Mouse (Mus musculus) ZHBTc4 (cell line): Measurements from ENCODE around the gene Cep89.

ENCODE experiments used
- DNase-seq: peaks from one replicate; pipeline ENCODE4 v3.0.0-alpha.2; 2011; ENCODE audit warnings: low read depth, low spot score

Cep89 gene

GRCm38 (mm10) chr7:35382706-35383353 lies 14.0 kb upstream of the Cep89 start:
- peak; percentile 90 for DNase-seq

GRCm38 (mm10) chr7:35386525-35386952 lies 10.3 kb upstream of the Cep89 start:
- peak; percentile 77 for DNase-seq

- peak; percentile 83 for DNase-seq
Observed at GRCm38 (mm10) chr7:35388694-35389093, 8.1 kb upstream of the Cep89 start.

- DNase-seq = peak; percentile 75
Observed at GRCm38 (mm10) chr7:35392935-35393334, 3.9 kb upstream of the Cep89 start.

DNA sequence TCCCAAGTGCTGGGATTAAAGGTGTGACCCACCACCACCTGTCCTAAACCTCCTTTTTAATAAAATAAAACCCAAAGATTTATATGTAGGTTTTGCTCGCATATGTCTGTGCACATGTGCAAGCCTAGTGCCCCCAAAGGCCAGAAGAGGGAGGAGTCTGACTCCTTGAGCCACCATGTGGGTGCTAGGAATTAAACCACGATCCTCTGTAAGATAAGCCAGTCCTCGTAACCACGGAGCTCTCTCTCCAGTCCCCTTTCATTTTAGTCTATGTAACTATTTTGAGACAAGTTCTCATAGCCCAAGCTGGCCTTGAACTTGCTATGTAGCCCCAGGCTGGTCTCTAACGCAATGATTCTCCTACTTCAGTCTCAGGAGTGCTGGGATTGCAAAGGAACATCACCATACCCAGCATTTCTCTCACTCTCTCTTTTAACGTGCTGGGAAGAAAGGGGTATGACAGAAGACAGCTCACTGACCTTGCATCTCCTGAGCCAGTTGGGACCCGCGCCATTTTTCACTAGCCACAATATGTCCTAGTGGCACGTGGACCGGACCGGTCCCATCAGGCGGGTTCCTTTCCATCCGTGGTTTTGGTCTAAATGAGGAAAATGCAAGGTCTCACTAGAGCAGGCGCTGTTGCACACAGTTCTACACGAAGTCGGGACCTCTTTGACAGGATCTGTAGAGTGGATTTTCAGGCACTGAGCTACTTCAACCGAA lies 940 bp upstream of the Cep89 start:
- DNase-seq = peak; percentile 26

- DNase-seq = peak; percentile 91
Observed at GRCm38 (mm10) chr7:35401169-35401568, 4.3 kb downstream of the Cep89 start.

- no peak for DNase-seq
Observed at GRCm38 (mm10) chr7:35415226-35415625, 18.4 kb downstream of the Cep89 start.

- DNase-seq = no peak
Observed at GRCm38 (mm10) chr7:35415801-35416653, 19.2 kb downstream of the Cep89 start.

DNA sequence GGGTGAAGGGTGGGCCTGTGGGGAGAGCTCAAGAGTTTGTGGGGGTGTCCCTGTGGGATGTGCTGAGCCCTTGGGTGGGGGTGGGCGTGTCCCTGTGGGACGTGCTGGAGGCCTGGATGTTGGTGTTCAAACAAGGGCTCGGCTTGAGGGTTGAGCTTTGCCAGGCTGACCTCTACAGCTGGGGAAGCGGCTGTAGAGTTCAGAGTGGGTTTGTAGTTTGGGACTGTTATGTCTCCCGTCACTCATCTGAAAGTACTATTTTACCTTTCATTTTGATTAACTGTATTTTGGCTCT lies 19.8 kb downstream of the Cep89 start:
- DNase-seq = no peak

DNA sequence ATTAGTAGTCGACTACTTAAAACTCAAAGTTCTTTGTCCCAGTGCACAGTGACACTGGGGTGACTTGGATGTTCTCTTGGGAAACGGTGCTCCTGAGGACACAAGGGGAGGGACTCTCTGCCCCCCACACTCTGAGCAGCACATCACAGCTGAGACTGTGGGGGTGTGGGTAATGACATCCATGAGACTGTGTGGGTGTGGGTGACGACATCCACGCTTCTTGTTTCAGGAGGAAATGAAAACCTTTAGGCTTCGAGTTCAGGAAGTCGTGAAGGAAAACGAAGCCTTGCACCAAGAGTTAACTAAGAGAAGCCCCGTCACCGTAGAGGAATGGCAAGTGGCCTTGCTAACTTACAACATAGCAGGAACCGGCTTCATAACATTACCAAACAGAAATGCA lies 26.2 kb downstream of the Cep89 start:
- no peak for DNase-seq

- DNase-seq = no peak
Observed at GRCm38 (mm10) chr7:35428146-35428545, 31.3 kb downstream of the Cep89 start.

GRCm38 (mm10) chr7:35435266-35435665 lies 38.4 kb downstream of the Cep89 start:
- DNase-seq = peak; percentile 67

GRCm38 (mm10) chr7:35447501-35447900 lies 50.7 kb downstream of the Cep89 start:
- peak; percentile 69 for DNase-seq

DNA sequence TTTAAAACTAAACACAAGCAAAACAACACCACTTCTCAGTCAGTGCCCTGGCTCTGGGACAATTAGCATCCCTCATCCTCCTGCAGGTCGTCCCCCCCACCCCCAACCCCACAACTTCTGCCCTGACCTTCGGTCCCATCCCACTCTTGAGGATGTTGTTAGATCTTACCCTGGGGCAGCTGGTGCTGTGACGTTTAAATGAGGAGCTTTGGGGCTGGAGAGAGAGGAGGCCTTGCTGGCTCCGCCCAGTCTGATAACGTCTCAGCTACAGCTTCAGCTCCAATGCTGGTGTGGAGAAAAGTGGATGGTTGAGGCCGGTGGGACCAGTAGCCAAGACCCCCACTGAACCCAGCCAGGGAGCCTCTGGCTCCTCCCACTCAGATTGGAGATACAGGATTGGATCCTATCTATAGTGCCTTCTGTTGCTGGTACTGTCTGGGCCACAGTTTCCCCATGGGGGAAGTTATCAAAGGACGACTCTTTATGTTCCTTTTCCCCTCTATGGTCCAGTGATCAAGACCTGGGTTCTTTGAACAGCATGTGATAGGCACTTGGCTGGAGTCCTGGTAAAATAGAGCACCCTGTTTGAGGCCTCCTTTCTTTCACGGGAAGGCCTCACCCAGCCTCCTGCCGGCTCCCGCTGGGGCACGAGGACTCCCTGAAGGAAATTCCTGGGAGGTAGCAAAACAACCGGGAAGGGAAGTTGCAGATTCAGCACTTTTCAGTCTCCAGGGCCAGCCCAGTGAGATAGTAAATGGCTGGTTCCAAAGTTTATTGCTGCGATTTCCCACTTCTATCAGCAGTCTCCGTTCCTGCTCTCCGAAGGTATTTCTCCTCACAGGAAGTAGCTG lies 51.4 kb downstream of the Cep89 start, which contains the start of gene Slc7a9:
TSS of gene Slc7a9 (plus strand) at position 801 of the 851 bp plus-strand sequence.
- peak; percentile 82 for DNase-seq

DNA sequence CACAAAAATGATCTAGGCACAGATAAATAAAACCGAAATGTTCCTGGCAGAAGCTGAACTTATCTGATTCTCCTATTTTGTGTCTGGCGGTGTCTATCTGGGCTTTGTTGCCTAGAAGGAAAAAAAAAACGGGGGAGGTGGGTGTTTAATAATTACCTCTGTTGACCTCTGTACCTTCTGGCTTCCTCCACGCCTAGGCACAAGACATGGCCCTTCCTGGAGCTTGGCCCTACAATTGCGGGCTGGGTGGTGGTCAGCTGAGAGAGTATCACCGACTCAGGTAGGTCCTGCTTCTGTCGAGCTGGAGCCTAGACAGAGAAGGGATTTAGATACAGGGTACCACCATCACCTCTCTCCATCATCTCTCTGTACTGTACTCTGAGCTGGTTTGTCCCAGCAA lies 52.0 kb downstream of the Cep89 start:
- no peak for DNase-seq

GRCm38 (mm10) chr7:35456091-35456814 lies 59.4 kb downstream of the Cep89 start:
- DNase-seq = no peak

DNA sequence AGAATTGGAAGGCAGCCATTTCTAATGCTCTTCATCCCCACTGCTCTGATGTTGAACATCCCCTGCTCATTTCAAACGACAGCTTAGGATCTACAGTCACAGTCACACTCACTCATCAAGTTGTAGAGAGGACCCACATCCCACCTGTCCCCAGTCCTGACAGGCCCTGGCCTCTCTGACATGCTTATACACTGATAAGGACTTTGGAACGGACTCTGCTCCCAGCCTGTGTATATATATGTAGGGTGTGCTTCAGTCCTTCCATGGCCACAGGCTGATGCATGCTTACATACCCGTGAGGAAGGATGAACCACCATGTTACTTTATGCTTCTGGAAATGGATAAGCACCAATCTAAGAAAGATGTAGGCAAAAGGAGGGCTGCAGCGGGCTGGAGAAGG lies 64.1 kb downstream of the Cep89 start:
- no peak for DNase-seq

- no peak for DNase-seq
Observed at GRCm38 (mm10) chr7:35465027-35465426, 68.2 kb downstream of the Cep89 start.

- peak; percentile 83 for DNase-seq
Observed at GRCm38 (mm10) chr7:35467856-35468255, 71.0 kb downstream of the Cep89 start.

- DNase-seq = no peak
Observed at GRCm38 (mm10) chr7:35470794-35471193, 74.0 kb downstream of the Cep89 start.

DNA sequence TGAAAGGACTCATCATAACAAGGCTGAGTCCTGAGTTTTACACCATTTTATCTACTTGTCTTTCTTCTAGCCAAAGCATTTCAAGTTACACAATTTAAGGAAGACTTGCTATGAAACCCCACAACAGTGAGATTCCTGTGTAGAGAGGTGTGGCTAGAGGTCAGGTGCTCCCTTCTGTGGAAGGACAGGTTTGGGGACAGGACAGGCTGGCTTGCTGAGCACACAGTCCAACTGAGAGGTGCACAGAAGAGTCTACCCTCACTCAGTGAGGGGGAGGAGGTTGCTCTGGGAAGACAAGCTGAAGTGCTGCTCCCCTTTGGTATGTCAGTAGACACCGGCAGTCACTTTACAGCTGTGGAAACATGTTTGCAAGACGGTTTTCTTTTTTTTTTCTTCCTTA lies 79.6 kb downstream of the Cep89 start:
- DNase-seq = no peak
